Mouse (Mus musculus) midbrain, embryonic 14.5 days (tissue): ENCODE measurements around the gene AI661453. TPM values are rescaled to one million over a fixed set of nuclear protein-coding genes. Genes with fewer than 3 reads are reported as not detected.

Experiments
- ATAC-seq: fragments of 200-750 bp; cut with Nextera tagmentation; 2 replicates; pipeline ENCODE4 v1.8.0; 2017; ENCODE audit warnings: moderate number of reproducible peaks, moderate library complexity; ENCODE audit not compliant: low FRiP score, low TSS enrichment
- DNase-seq: peaks from one replicate; pipeline ENCODE4 v3.0.0-alpha.2; 2015
- H3K27ac ChIP-seq: fragments of 300-500 bp; sonication (generic); replicated peaks from 2 replicates; pipeline ENCODE4 v1.5.1; 2014; ENCODE audit warnings: mild to moderate bottlenecking, low read depth, low read length, moderate library complexity
- H3K27me3 ChIP-seq: fragments of 300-500 bp; sonication (generic); 2 replicates; pipeline ENCODE4 v1.6.1; 2014; ENCODE audit warnings: low read length, control low read depth, mixed read lengths; ENCODE audit not compliant: control insufficient read depth, insufficient read depth
- H3K36me3 ChIP-seq: fragments of 300-500 bp; sonication (generic); 2 replicates; pipeline ENCODE4 v1.6.1; 2014; ENCODE audit warnings: low read length, control low read depth; ENCODE audit not compliant: control insufficient read depth, insufficient read depth
- H3K4me1 ChIP-seq: fragments of 300-500 bp; sonication (generic); 2 replicates; pipeline ENCODE4 v1.6.1; 2014; ENCODE audit warnings: mild to moderate bottlenecking, antibody characterized with exemption, low read length, control low read depth; ENCODE audit not compliant: control insufficient read depth, insufficient read depth
- H3K4me2 ChIP-seq: fragments of 300-500 bp; sonication (generic); 2 replicates; pipeline ENCODE4 v1.6.1; 2014; ENCODE audit warnings: mild to moderate bottlenecking, low read length, moderate library complexity
- H3K4me3 ChIP-seq: fragments of 300-500 bp; sonication (generic); replicated peaks from 2 replicates; pipeline ENCODE4 v1.5.1; 2014; ENCODE audit warnings: low read depth, low read length
- H3K9ac ChIP-seq: fragments of 300-500 bp; sonication (generic); replicated peaks from 2 replicates; pipeline ENCODE4 v1.6.1; 2014; ENCODE audit warnings: mild to moderate bottlenecking, low read length, moderate library complexity
- H3K9me3 ChIP-seq: fragments of 300-500 bp; sonication (generic); 2 replicates; pipeline ENCODE4 v1.6.1; 2016; ENCODE audit warnings: low read length, control low read depth, mixed read lengths; ENCODE audit not compliant: control insufficient read depth
- WGBS: fragments of 180-500 bp; shearing (Covaris S2); extraction: QIAGEN DNeasy Blood & Tissue Kit; methylation state at CpG from one replicate; pipeline ENCODE4 v1.1.7; 2014; 5-methylcytosine and 5-hydroxymethylcytosine counted together
- polyA plus RNA-seq: library from polyadenylated mRNA; unstranded; fragments of >200 nt; fragmentation: Nextera tagmentation; extraction: Ambion mirVana; gene quantifications from 2 replicates; pipeline ENCODE4 v1.2.1, GENCODE M21; 2014

The AI661453 gene
- polyA plus RNA-seq, 1 experiment from 2014 or later, result 0.05 TPM

GRCm38 (mm10) chr17:47446025-47446424 is 9.6 kb downstream of the AI661453 start:
- no peak for DNase-seq
- H3K4me1 ChIP-seq, result no peaks in the 10 kb centered on the region
- no peak overlapping the region for H3K9ac ChIP-seq
- H3K36me3 ChIP-seq, result no peaks in the 10 kb centered on the region
- no peak overlapping the region for H3K4me3 ChIP-seq
- 64% methylated on average over 9 of the region's 9 CpGs for WGBS
- no peak overlapping the region for H3K4me2 ChIP-seq
- ATAC-seq, result no peak
- H3K27ac ChIP-seq, result no peak overlapping the region
- no peaks in the 10 kb centered on the region for H3K9me3 ChIP-seq
- H3K27me3 ChIP-seq, result no peaks in the 10 kb centered on the region

DNA sequence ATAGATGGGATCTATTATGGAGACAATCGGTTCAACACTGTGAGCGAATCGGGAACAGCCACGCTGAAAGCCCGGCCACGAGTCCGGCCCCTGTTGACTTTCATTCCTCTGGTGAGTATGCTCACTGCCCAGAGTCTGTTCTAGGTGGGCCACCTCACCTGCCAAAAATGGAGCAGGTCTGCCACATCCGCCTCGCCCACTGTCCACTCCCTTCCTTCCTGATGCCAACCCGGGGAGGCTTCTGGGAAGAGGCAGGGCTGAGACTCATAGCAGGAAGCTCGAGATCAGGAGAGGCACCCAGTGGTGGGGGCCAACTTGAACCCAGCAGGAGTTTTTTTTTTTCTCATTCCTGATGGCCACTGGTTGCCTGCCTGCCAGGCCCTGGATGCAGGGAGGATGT is 10.1 kb downstream of the AI661453 start:
- H3K27ac ChIP-seq, result no peak overlapping the region
- H3K4me3 ChIP-seq, result no peak overlapping the region
- no peaks in the 10 kb centered on the region for H3K4me1 ChIP-seq
- no peak overlapping the region for H3K9ac ChIP-seq
- 91% methylated on average over 11 of the region's 11 CpGs for WGBS
- no peak for ATAC-seq
- no peaks in the 10 kb centered on the region for H3K27me3 ChIP-seq
- H3K36me3 ChIP-seq, result no peaks in the 10 kb centered on the region
- H3K9me3 ChIP-seq, result no peaks in the 10 kb centered on the region
- no peak for DNase-seq
- no peak overlapping the region for H3K4me2 ChIP-seq

DNA sequence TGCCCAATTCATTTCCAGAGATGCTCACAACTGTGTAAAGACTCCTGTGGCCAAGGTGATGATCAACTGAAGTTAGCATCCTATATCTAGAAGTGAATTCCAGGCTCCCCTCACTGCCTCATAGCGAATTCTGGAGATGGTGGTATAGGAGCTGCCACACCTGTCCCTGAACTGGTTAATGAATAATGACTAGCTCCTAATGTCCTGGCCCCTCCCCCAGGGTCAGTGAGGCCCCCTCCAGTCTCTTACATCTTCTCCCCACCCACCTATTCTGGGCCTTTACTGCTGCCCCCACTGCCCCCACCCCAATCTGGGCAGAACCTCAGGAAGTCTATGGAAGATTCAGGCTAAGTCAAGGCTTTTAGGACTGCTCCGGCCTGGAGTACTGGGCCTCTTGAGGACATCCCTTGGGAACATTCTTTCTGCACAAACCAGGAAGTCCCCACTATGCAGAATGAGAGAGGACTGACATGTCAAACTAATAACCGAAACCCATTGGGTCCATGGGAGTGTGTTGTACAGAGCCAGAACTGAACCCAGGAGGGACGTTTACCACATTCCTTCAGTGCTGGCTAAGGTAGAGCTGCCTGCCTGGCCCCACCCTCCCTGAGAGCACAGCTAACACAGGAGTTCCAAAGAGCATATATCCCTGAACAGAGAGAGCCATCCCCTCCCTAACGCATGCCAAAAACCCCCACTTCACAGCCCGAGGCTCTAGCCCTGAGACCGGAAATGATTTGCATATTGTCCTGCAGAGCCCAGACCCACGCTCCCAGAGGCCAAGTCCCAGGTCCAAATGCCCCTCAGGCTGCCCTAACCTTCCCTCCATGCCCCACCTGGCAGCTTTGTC is 12.3 kb downstream of the AI661453 start:
- WGBS, result 54% methylated on average over 8 of the region's 8 CpGs
- no peak overlapping the region for H3K4me3 ChIP-seq
- H3K27me3 ChIP-seq, result no peaks in the 10 kb centered on the region
- H3K36me3 ChIP-seq, result no peaks in the 10 kb centered on the region
- H3K4me2 ChIP-seq, result no peak overlapping the region
- no peaks in the 10 kb centered on the region for H3K9me3 ChIP-seq
- H3K4me1 ChIP-seq, result no peaks in the 10 kb centered on the region
- ATAC-seq (no peak), DNase-seq (no peak)
- no peak overlapping the region for H3K27ac ChIP-seq
- H3K9ac ChIP-seq, result no peak overlapping the region

GRCm38 (mm10) chr17:47449432-47449831 is 13.0 kb downstream of the AI661453 start:
- Histone ChIP-seq H3K4me1 (no peaks in the 10 kb centered on the region), H3K9ac (no peak overlapping the region), H3K27me3 (no peaks in the 10 kb centered on the region), H3K4me3 (no peak overlapping the region), H3K36me3 (no peaks in the 10 kb centered on the region), H3K27ac (no peak overlapping the region), H3K9me3 (no peaks in the 10 kb centered on the region), H3K4me2 (no peak overlapping the region)
- 79% methylated on average over 5 of the region's 5 CpGs for WGBS
- no peak for DNase-seq
- no peak for ATAC-seq

DNA sequence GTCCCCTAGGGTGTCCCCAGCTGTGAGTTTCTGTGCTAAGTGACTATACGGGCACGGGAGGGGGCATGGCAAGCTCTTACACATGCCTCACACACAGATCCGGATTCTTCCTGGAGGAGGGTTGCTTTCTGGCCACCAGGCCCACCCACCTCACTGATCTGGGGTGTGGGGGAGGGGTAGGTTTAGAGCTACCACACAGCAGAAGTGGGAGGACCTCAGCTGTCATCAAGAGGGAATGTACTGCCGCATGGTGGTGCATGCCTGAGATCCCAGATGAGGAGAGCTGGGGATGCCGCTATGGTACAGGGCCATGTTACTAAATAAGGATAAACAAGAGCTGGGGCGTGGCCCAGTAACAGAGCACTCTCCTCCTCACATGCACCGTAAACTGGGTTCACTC is 13.8 kb downstream of the AI661453 start:
- no peaks in the 10 kb centered on the region for H3K36me3 ChIP-seq
- 36% methylated on average over 7 of the region's 7 CpGs for WGBS
- H3K9ac ChIP-seq, result no peak overlapping the region
- H3K9me3 ChIP-seq, result no peaks in the 10 kb centered on the region
- H3K27ac ChIP-seq, result no peak overlapping the region
- no peak for DNase-seq
- no peaks in the 10 kb centered on the region for H3K4me1 ChIP-seq
- H3K4me3 ChIP-seq, result no peak overlapping the region
- no peak overlapping the region for H3K4me2 ChIP-seq
- H3K27me3 ChIP-seq, result no peaks in the 10 kb centered on the region
- no peak for ATAC-seq

GRCm38 (mm10) chr17:47450880-47451565 is 14.6 kb downstream of the AI661453 start:
- Histone ChIP-seq H3K4me1 (no peaks in the 10 kb centered on the region), H3K36me3 (no peaks in the 10 kb centered on the region), H3K4me3 (no peak overlapping the region), H3K27me3 (no peaks in the 10 kb centered on the region), H3K9ac (no peak overlapping the region), H3K4me2 (no peak overlapping the region), H3K9me3 (no peaks in the 10 kb centered on the region), H3K27ac (no peak overlapping the region)
- 77% methylated on average over 12 of the region's 12 CpGs for WGBS
- ATAC-seq, result no peak
- no peak for DNase-seq

DNA sequence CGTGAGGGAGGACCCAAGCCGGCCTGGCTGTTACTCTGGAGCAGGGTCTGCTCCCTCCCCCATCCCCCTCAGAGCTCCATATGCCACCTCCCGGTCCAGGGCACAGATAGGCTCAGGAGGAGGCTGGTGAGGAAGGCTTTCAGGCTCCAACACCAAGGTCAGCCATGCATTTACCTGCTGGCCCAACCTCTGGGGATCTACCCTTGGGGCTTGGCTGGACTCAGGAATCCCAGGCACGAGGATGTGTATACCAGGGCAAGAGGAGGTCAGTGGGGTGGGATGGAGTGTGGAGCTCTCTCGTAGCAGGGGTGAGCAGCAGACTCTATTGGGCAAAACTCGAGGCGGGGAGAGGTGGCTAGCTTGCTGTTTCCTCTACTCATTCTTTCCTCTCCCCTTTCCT is 16.5 kb downstream of the AI661453 start:
- Histone ChIP-seq H3K4me3 (no peak overlapping the region), H3K36me3 (no peaks in the 10 kb centered on the region), H3K27me3 (no peaks in the 10 kb centered on the region), H3K27ac (no peak overlapping the region), H3K4me2 (no peak overlapping the region), H3K9ac (no peak overlapping the region), H3K4me1 (no peaks in the 10 kb centered on the region), H3K9me3 (no peaks in the 10 kb centered on the region)
- ATAC-seq, result no peak
- WGBS, result 60% methylated on average over 7 of the region's 7 CpGs
- no peak for DNase-seq

DNA sequence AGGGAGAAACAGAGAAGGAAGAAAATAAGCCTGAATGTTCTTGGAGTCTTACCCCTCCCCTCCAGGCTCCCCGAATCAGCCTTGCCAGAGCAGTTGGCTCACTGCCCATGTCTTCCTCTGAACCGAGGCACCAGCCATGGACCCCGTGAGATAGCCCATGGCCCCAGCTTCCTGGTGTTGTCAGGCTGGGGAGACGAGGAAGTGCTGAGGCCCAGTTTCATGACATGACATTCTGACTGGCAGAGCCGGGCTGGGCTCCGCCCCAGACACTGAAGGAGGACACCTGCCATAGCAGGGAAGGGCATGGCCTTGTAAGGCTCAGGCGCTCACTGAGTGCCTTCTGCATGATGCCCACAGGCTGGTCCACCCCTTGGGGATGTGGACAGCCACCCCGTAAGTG is 18.3 kb downstream of the AI661453 start:
- no peak overlapping the region for H3K4me3 ChIP-seq
- H3K27ac ChIP-seq, result no peak overlapping the region
- DNase-seq, result no peak
- no peaks in the 10 kb centered on the region for H3K4me1 ChIP-seq
- WGBS, result 70% methylated on average over 8 of the region's 8 CpGs
- no peak overlapping the region for H3K4me2 ChIP-seq
- no peaks in the 10 kb centered on the region for H3K36me3 ChIP-seq
- H3K9me3 ChIP-seq, result no peaks in the 10 kb centered on the region
- ATAC-seq, result no peak
- no peak overlapping the region for H3K9ac ChIP-seq
- no peaks in the 10 kb centered on the region for H3K27me3 ChIP-seq

- Histone ChIP-seq H3K27me3 (no peaks in the 10 kb centered on the region; the same call in 1 of the 2 replicates), H3K9ac (no peak overlapping the region), H3K9me3 (no peaks in the 10 kb centered on the region), H3K36me3 (no peaks in the 10 kb centered on the region), H3K4me2 (no peak overlapping the region), H3K4me1 (no peaks in the 10 kb centered on the region), H3K27ac (no peak overlapping the region), H3K4me3 (no peak overlapping the region)
- no peak for ATAC-seq
- 84% methylated on average over 13 of the region's 13 CpGs for WGBS
- no peak for DNase-seq
Measured at GRCm38 (mm10) chr17:47458310-47458709, 21.9 kb downstream of the AI661453 start.
